Mouse (Mus musculus) cortical plate, adult 2 months (tissue): ENCODE measurements around the gene Cnn2.

Source experiments
- CTCF ChIP-seq: fragments of 200-500 bp; IDR thresholded peaks from 2 replicates; pipeline ENCODE4 v1.5.1; 2011; ENCODE audit warnings: mild to moderate bottlenecking, control low read depth, low read length; ENCODE audit not compliant: insufficient read depth; ENCODE audit errors: extremely low read depth
- POLR2A ChIP-seq: fragments of 200-500 bp; IDR thresholded peaks from 2 replicates; pipeline ENCODE4 v1.6.1; 2011; ENCODE audit warnings: mild to moderate bottlenecking, low read length, control low read depth; ENCODE audit not compliant: insufficient read depth; ENCODE audit errors: extremely low read depth

DNA sequence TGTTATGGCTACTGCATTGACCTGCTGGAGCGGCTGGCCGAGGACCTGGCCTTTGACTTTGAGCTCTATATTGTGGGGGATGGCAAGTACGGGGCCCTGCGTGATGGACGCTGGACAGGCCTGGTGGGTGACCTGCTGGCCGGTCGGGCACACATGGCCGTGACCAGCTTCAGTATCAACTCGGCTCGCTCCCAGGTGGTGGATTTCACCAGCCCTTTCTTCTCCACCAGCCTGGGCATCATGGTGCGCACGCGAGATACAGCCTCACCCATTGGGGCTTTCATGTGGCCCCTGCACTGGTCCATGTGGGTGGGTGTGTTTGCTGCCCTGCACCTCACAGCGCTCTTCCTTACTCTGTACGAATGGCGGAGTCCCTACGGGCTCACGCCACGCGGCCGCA, 14.3 kb upstream of the Cnn2 start:
- TF ChIP-seq CTCF (no peak), POLR2A (no peak)
